In genomic region chr4:99064524-99064923, GRCm38 (mm10) we compare ENCODE assay signal across 12 mouse cellular contexts. TPM values are rescaled to one million over a fixed set of nuclear protein-coding genes. Genes with fewer than 3 reads are reported as not detected.
DNase-seq lines count a peak whose midpoint lies in the region; ATAC-seq lines count a peak whose summit lies in the region.
"Had no signal": no experiment of that assay in that cellular context is flagged by ENCODE, and none has a peak within 500 bp of the region (broad histone marks: within the 10 kb centered on the region; RNA-seq: fewer than 3 reads in every experiment).

No protein-coding gene starts in this region.

- peaks cover 32% of the 10 kb centered on the region for H3K36me3 ChIP-seq in midbrain, embryonic 12.5 days
- peaks cover 6% of the 10 kb centered on the region for H3K36me3 ChIP-seq in midbrain, embryonic 16.5 days (ENCODE audit: control insufficient read depth, insufficient read depth, low read length)
- H3K36me3 ChIP-seq in embryonic facial prominence, embryonic 14.5 days (ENCODE audit: control insufficient read depth, insufficient read depth, low read length): peaks cover 54% of the 10 kb centered on the region
- H3K36me3 ChIP-seq in heart, embryonic 12.5 days: peaks cover 31% of the 10 kb centered on the region

- no peaks in the 10 kb centered on the region for H3K4me1 ChIP-seq in midbrain, embryonic 12.5 days
- H3K4me1 ChIP-seq in midbrain, embryonic 16.5 days (ENCODE audit: control insufficient read depth, insufficient read depth, low read length): no peaks in the 10 kb centered on the region
- no peaks in the 10 kb centered on the region for H3K4me1 ChIP-seq in embryonic facial prominence, embryonic 14.5 days (ENCODE audit: control insufficient read depth, insufficient read depth, low read length)
- H3K4me1 ChIP-seq in heart, embryonic 12.5 days (replicated peaks): no peaks in the 10 kb centered on the region

- H3K4me2 ChIP-seq in midbrain, embryonic 12.5 days (replicated peaks): no peak overlapping the region
- no peak overlapping the region for H3K4me2 ChIP-seq in midbrain, embryonic 16.5 days (ENCODE audit: low read length)
- no peak overlapping the region for H3K4me2 ChIP-seq in embryonic facial prominence, embryonic 14.5 days (ENCODE audit: low read depth, low read length)
- no peak overlapping the region for H3K4me2 ChIP-seq in heart, embryonic 12.5 days
- H3K4me2 ChIP-seq: embryonic facial prominence, embryonic 13.5 days; heart, embryonic 11.5 days had no signal

- no peaks in the 10 kb centered on the region for H3K27me3 ChIP-seq in midbrain, embryonic 12.5 days
- no peaks in the 10 kb centered on the region for H3K27me3 ChIP-seq in midbrain, embryonic 16.5 days (ENCODE audit: control insufficient read depth, insufficient read depth, low read depth, low read length)
- no peaks in the 10 kb centered on the region for H3K27me3 ChIP-seq in embryonic facial prominence, embryonic 14.5 days (replicated peaks; ENCODE audit: control insufficient read depth, insufficient read depth, low read length)
- H3K27me3 ChIP-seq in heart, embryonic 12.5 days (replicated peaks): no peaks in the 10 kb centered on the region
- H3K27me3 ChIP-seq: embryonic facial prominence, embryonic 13.5 days had no signal

- H3K9me3 ChIP-seq in midbrain, embryonic 12.5 days: no peaks in the 10 kb centered on the region
- no peaks in the 10 kb centered on the region for H3K9me3 ChIP-seq in midbrain, embryonic 16.5 days (replicated peaks; ENCODE audit: control insufficient read depth, low read length, poor library complexity, severe bottlenecking)
- no peaks in the 10 kb centered on the region for H3K9me3 ChIP-seq in embryonic facial prominence, embryonic 14.5 days (ENCODE audit: control insufficient read depth, low read length)
- no peaks in the 10 kb centered on the region for H3K9me3 ChIP-seq in heart, embryonic 12.5 days (replicated peaks)
- H3K9me3 ChIP-seq: embryonic facial prominence, embryonic 13.5 days had no signal

- H3K27ac ChIP-seq in midbrain, embryonic 12.5 days (replicated peaks): no peak overlapping the region
- no peak overlapping the region for H3K27ac ChIP-seq in midbrain, embryonic 16.5 days (ENCODE audit: low read length)
- no peak overlapping the region for H3K27ac ChIP-seq in embryonic facial prominence, embryonic 14.5 days (replicated peaks; ENCODE audit: low read depth, low read length)
- H3K27ac ChIP-seq in heart, embryonic 12.5 days (ENCODE audit: poor library complexity, severe bottlenecking): no peak overlapping the region
- H3K27ac ChIP-seq: embryonic facial prominence, embryonic 13.5 days had no signal

- DNase-seq in embryonic facial prominence, embryonic 14.5 days (ENCODE audit: low spot score): peak; percentile 65
- peak; percentile 31 for DNase-seq in kidney, postnatal 10 days
- peak; percentile 42 for DNase-seq in retina, embryonic 14.5 days (ENCODE audit: low spot score)
- no peak for DNase-seq in layer of hippocampus, adult 18-20 months (ENCODE audit: low spot score in 2 of 2)
- no peak for DNase-seq in gastrocnemius, postnatal 14 days
- DNase-seq: forebrain, postnatal 0 days had no signal

- WGBS in midbrain, embryonic 12.5 days: 45% methylated on average over 5 of the region's 5 CpGs
- WGBS in midbrain, embryonic 16.5 days: 44% methylated on average over 5 of the region's 5 CpGs
- 67% methylated on average over 5 of the region's 5 CpGs for WGBS in embryonic facial prominence, embryonic 14.5 days
- WGBS in heart, embryonic 12.5 days: 64% methylated on average over 5 of the region's 5 CpGs

- H3K4me3 ChIP-seq in midbrain, embryonic 12.5 days: no peak overlapping the region
- no peak overlapping the region for H3K4me3 ChIP-seq in midbrain, embryonic 16.5 days (ENCODE audit: low read depth, low read length)
- H3K4me3 ChIP-seq in embryonic facial prominence, embryonic 14.5 days (ENCODE audit: low read depth, low read length): no peak overlapping the region
- H3K4me3 ChIP-seq in heart, embryonic 12.5 days: no peak overlapping the region
- H3K4me3 ChIP-seq: embryonic facial prominence, embryonic 13.5 days had no signal

- ATAC-seq in midbrain, embryonic 12.5 days (ENCODE audit: low FRiP score, low read depth): peak; percentile 70
- ATAC-seq in midbrain, embryonic 16.5 days: no peak; the same call in 1 of the 2 replicates
- 0 out of 2 replicates have a peak, but pooled peaks have one; percentile 50 for ATAC-seq in embryonic facial prominence, embryonic 14.5 days (ENCODE audit: low read depth)
- ATAC-seq in heart, embryonic 12.5 days (ENCODE audit: insufficient number of reproducible peaks, low FRiP score): no peak
- ATAC-seq: forebrain, postnatal 0 days; hindbrain, embryonic 16.5 days had no signal

- intact Hi-C loops in gastrocnemius, postnatal 14 days (cut with DNase I; ENCODE audit: low total_unique reads): no loop called here

- H3K9ac ChIP-seq in midbrain, embryonic 12.5 days (replicated peaks): no peak overlapping the region
- H3K9ac ChIP-seq in midbrain, embryonic 16.5 days (ENCODE audit: low read depth, low read length): no peak overlapping the region
- H3K9ac ChIP-seq in embryonic facial prominence, embryonic 14.5 days (ENCODE audit: low read depth, low read length): no peak overlapping the region
- no peak overlapping the region for H3K9ac ChIP-seq in heart, embryonic 12.5 days
- H3K9ac ChIP-seq: embryonic facial prominence, embryonic 13.5 days; forebrain, postnatal 0 days had no signal

RNA-seq across cellular contexts. Expression of gene Angptl3, which starts 33.8 kb away (rescaled TPM):
- 1.6 and 1.7 TPM in 2 replicates for polyA plus RNA-seq in midbrain, embryonic 12.5 days (2016; fragmentation: Nextera tagmentation; extraction: Ambion mirVana)
- polyA plus RNA-seq in midbrain, embryonic 16.5 days (2015; fragmentation: Nextera tagmentation; extraction: Ambion mirVana): 1.2 and 1.6 TPM in 2 replicates
- 0.67 and 0.78 TPM in 2 replicates for polyA plus RNA-seq in embryonic facial prominence, embryonic 14.5 days (2014; fragmentation: Nextera tagmentation; extraction: Ambion mirVana)
- 0.85 and 1.1 TPM in 2 replicates for polyA plus RNA-seq in heart, embryonic 12.5 days (2016; fragmentation: Nextera tagmentation; extraction: Ambion mirVana)
- not detected for total RNA-seq in layer of hippocampus, adult 18-20 months (2021)
- not detected for total RNA-seq in gastrocnemius, postnatal 14 days (2021)
- total RNA-seq: forebrain, postnatal 0 days had no signal

RNA-seq across cellular contexts. Expression of gene Dock7, which starts 56.2 kb away (rescaled TPM):
- polyA plus RNA-seq in midbrain, embryonic 12.5 days (2016; fragmentation: Nextera tagmentation; extraction: Ambion mirVana): 120 and 130 TPM in 2 replicates
- polyA plus RNA-seq in midbrain, embryonic 16.5 days (2015; fragmentation: Nextera tagmentation; extraction: Ambion mirVana): 64.4 and 74.4 TPM in 2 replicates
- polyA plus RNA-seq in embryonic facial prominence, embryonic 14.5 days (2014; fragmentation: Nextera tagmentation; extraction: Ambion mirVana): 65.4 and 71.3 TPM in 2 replicates
- 43.4 and 45.4 TPM in 2 replicates for polyA plus RNA-seq in heart, embryonic 12.5 days (2016; fragmentation: Nextera tagmentation; extraction: Ambion mirVana)
- 10 to 100 TPM; 25.7 to 29.6 TPM for total RNA-seq in layer of hippocampus, adult 18-20 months (2021)
- 10 to 100 TPM; 11.0 to 14.7 TPM for total RNA-seq in gastrocnemius, postnatal 14 days (2021)

Comparison
In these comparisons a context has a peak if more than half of its experiments do, and no peak if none do; other contexts are left out.
1. ATAC-seq: peak in midbrain, embryonic 12.5 days (single experiment) and embryonic facial prominence, embryonic 14.5 days (single experiment); none in midbrain, embryonic 16.5 days (single experiment) and heart, embryonic 12.5 days (single experiment).
2. DNase-seq: peak in embryonic facial prominence, embryonic 14.5 days (single experiment), kidney, postnatal 10 days (single experiment) and retina, embryonic 14.5 days (single experiment); none in layer of hippocampus, adult 18-20 months (0 of 2) and gastrocnemius, postnatal 14 days (single experiment).